12 mouse cellular contexts compared by ENCODE assay signal in the genomic region with DNA sequence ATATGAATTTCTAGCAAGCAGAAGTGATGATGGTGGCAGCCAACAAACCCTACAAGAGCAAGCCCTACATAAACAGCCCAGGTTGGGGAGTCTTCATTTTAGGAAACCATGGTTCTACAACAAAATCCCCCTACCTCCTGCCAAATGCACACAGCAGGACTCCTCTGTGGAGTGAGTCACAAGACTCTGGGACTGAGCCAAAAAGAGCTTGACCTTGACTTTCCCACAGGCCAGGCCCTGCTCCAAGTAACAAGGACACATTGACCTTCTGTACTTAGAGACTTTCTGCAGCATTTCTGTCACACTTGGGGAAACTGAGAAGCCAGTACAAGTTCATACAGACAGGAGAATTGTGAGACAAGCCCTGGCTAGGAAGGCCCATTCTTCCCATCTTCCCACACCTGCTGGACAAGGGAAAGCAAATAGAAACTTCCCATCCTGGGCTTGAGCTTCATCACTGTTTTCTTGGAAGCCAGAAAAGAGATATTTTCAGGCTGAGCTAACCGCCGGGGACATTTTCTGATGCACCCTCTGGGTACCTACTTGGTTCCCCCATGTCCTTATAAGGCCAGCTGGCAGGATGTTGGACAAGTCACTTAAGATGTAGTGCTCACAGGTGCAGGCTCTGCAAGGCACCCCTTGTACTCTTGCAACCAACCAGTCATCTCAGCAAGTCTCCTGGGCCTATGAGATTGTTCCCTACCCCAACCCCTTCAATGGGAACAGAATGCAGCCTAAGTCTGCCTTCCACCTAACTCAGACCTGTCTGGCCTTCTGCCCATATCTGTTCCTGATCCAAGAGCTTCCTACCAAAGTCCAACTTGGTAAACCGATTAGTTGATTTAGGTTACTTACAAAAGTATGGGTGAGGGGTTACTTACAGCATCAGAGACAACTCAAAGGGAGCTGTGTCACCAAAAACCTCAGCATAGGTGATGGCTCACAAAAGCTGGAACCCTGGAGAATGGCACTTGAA. TPM values are rescaled to one million over a fixed set of nuclear protein-coding genes. Genes with fewer than 3 reads are reported as not detected.
DNase-seq lines count a peak whose midpoint lies in the region; ATAC-seq and TF ChIP-seq lines count a peak whose summit lies in the region.
"Had no signal": no experiment of that assay in that cellular context is flagged by ENCODE, and none has a peak within 500 bp of the region (broad histone marks: within the 10 kb centered on the region; RNA-seq: fewer than 3 reads in every experiment).

No protein-coding gene starts in this region.

- no peak overlapping the region for H3K4me2 ChIP-seq in lung, postnatal 0 days (replicated peaks; ENCODE audit: low read depth, low read length)
- no peak overlapping the region for H3K4me2 ChIP-seq in heart, embryonic 11.5 days
- H3K4me2 ChIP-seq in myocyte (ENCODE audit: low read depth) = peak overlapping the region; percentile 24
- H3K4me2 ChIP-seq: hindbrain, embryonic 15.5 days; limb, embryonic 12.5 days had no signal

- H3K4me1 ChIP-seq in lung, postnatal 0 days (ENCODE audit: insufficient read depth, low read depth, low read length) = peaks cover 20% of the 10 kb centered on the region; the same call in 1 of the 2 replicates
- peaks cover 25% of the 10 kb centered on the region for H3K4me1 ChIP-seq in heart, embryonic 11.5 days (ENCODE audit: control insufficient read depth, insufficient read depth, low read length)

- TF ChIP-seq POLR2A in myocyte (IDR thresholded peaks at IDR 0.05; ENCODE audit: insufficient read length, low read depth) = no peak

- WGBS in lung, postnatal 0 days = 81% methylated on average over 3 of the region's 3 CpGs
- 88% methylated on average over 3 of the region's 3 CpGs for WGBS in heart, embryonic 11.5 days (ENCODE audit: insufficient replicate concordance)

- H3K79me2 ChIP-seq in myocyte (ENCODE audit: control insufficient read depth, insufficient read depth) = peaks cover 23% of the 10 kb centered on the region

- TF ChIP-seq CTCF in lung, postnatal 0 days (IDR thresholded peaks at IDR 0.05) = no peak

- H3K36me3 ChIP-seq in lung, postnatal 0 days (ENCODE audit: insufficient read depth, low read length) = no peaks in the 10 kb centered on the region
- H3K36me3 ChIP-seq in heart, embryonic 11.5 days (ENCODE audit: control insufficient read depth, insufficient read depth, low read length) = no peaks in the 10 kb centered on the region
- no peaks in the 10 kb centered on the region for H3K36me3 ChIP-seq in myocyte (ENCODE audit: control insufficient read depth, insufficient read depth)
- H3K36me3 ChIP-seq: hindbrain, embryonic 15.5 days; limb, embryonic 12.5 days had no signal

- peak; percentile 29 for DNase-seq in cerebellum, adult 11-12 months
- no peak for DNase-seq in cerebellum, postnatal 36 days
- DNase-seq in lung, postnatal 25 days (ENCODE audit: low spot score) = peak; percentile 55
- no peak for DNase-seq in lung, postnatal 0 days (ENCODE audit: low spot score)
- DNase-seq in left cerebral cortex, adult 11 months (ENCODE audit: low spot score) = no peak

- no peaks in the 10 kb centered on the region for H3K9me3 ChIP-seq in lung, postnatal 0 days (ENCODE audit: low read length)
- no peaks in the 10 kb centered on the region for H3K9me3 ChIP-seq in heart, embryonic 11.5 days (replicated peaks; ENCODE audit: control insufficient read depth, low read length)
- H3K9me3 ChIP-seq: hindbrain, embryonic 15.5 days; limb, embryonic 12.5 days; megakaryocyte, embryonic 14.5 days had no signal

- H3K27me3 ChIP-seq in lung, postnatal 0 days (replicated peaks; ENCODE audit: insufficient read depth, low read length) = no peaks in the 10 kb centered on the region
- no peaks in the 10 kb centered on the region for H3K27me3 ChIP-seq in heart, embryonic 11.5 days (ENCODE audit: control insufficient read depth, insufficient read depth, low read length)
- no peaks in the 10 kb centered on the region for H3K27me3 ChIP-seq in myocyte (ENCODE audit: control insufficient read depth, insufficient read depth, insufficient read length)
- H3K27me3 ChIP-seq: hindbrain, embryonic 15.5 days; limb, embryonic 12.5 days; megakaryocyte, embryonic 14.5 days had no signal

- no peak overlapping the region for H3ac ChIP-seq in myocyte (ENCODE audit: control insufficient read depth, insufficient read length)

- no peak for ATAC-seq in lung, postnatal 0 days
- no peak for ATAC-seq in heart, embryonic 11.5 days (replicated peaks; ENCODE audit: insufficient number of reproducible peaks, low FRiP score, low TSS enrichment)
- no peak for ATAC-seq in erythroid progenitor cell, adult 5-6 weeks (replicated peaks; ENCODE audit: low FRiP score, poor library complexity, severe bottlenecking)
- ATAC-seq: forebrain, embryonic 14.5 days had no signal

- no peak overlapping the region for H3K27ac ChIP-seq in lung, postnatal 0 days (ENCODE audit: low read length)
- H3K27ac ChIP-seq in heart, embryonic 11.5 days (ENCODE audit: low read depth, low read length) = 0 out of 2 replicates have a peak overlapping the region, but pooled peaks have one; percentile 22
- H3K27ac ChIP-seq: hindbrain, embryonic 15.5 days; limb, embryonic 12.5 days had no signal

- no peak for TF ChIP-seq EP300 in lung, postnatal 0 days (IDR thresholded peaks at IDR 0.05)

- no peak overlapping the region for H3K9ac ChIP-seq in lung, postnatal 0 days (replicated peaks; ENCODE audit: low read depth)
- H3K9ac ChIP-seq in heart, embryonic 11.5 days (ENCODE audit: low read depth, low read length) = no peak overlapping the region
- H3K9ac ChIP-seq: hindbrain, embryonic 15.5 days; limb, embryonic 12.5 days had no signal

- no peak overlapping the region for H3K4me3 ChIP-seq in lung, postnatal 0 days (ENCODE audit: low read depth, low read length)
- no peak overlapping the region for H3K4me3 ChIP-seq in heart, embryonic 11.5 days (ENCODE audit: low read depth, low read length)
- H3K4me3 ChIP-seq in myocyte = no peak overlapping the region
- H3K4me3 ChIP-seq: hindbrain, embryonic 15.5 days; limb, embryonic 12.5 days; megakaryocyte, embryonic 14.5 days had no signal

TF ChIP-seq in myocyte, 11 proteins besides CTCF, POLR2A, EP300 and RAD21:
- no peak for TF ChIP-seq TCF12 (IDR thresholded peaks at IDR 0.05; ENCODE audit: insufficient read depth, poor library complexity, severe bottlenecking)
- peak in 1 of 3 experiments; percentile 39 for TF ChIP-seq MYOD1 (IDR thresholded peaks at IDR 0.05; ENCODE audit: control insufficient read depth in 1 of 3, insufficient read length in 2 of 3, low read depth in 2 of 3)
- no peak for TF ChIP-seq E2F4 (IDR thresholded peaks at IDR 0.05; ENCODE audit: insufficient read depth)
- peak; percentile 43 for TF ChIP-seq SRF (IDR thresholded peaks at IDR 0.05; ENCODE audit: control insufficient read depth, insufficient read length, low read depth)
- no peak for TF ChIP-seq POLR2AphosphoS2 (IDR thresholded peaks at IDR 0.05; ENCODE audit: insufficient read length, low read depth)

RNA-seq across cellular contexts. Expression of gene Cd81, which starts 2.4 kb away (rescaled TPM):
- polyA plus RNA-seq in lung, postnatal 0 days (2015; fragmentation: Nextera tagmentation; extraction: Ambion mirVana) = 724 and 747 TPM in 2 replicates
- polyA plus RNA-seq in heart, embryonic 11.5 days (2014; fragmentation: Nextera tagmentation; extraction: Ambion mirVana) = 632 and 701 TPM in 2 replicates
- polyA plus RNA-seq in myocyte (2012; fragmentation: generic; extraction: Trizol) = 744 TPM
- total RNA-seq in erythroid progenitor cell, adult 5-6 weeks (2015; ENCODE audit: low replicate concordance) = 102 and 110 TPM in 2 replicates
- total RNA-seq in erythroid progenitor cell, adult 5-6 weeks (2017; ENCODE audit: low replicate concordance) = 92.2 and 202 TPM in 2 replicates

RNA-seq across cellular contexts. Expression of gene Tssc4, which starts 18.9 kb away (rescaled TPM):
- 52.3 and 54.5 TPM in 2 replicates for polyA plus RNA-seq in lung, postnatal 0 days (2015; fragmentation: Nextera tagmentation; extraction: Ambion mirVana)
- polyA plus RNA-seq in heart, embryonic 11.5 days (2014; fragmentation: Nextera tagmentation; extraction: Ambion mirVana) = 36.2 and 48.4 TPM in 2 replicates
- 78.6 TPM for polyA plus RNA-seq in myocyte (2012; fragmentation: generic; extraction: Trizol)
- 10.9 and 13.7 TPM in 2 replicates for total RNA-seq in erythroid progenitor cell, adult 5-6 weeks (2015; ENCODE audit: low replicate concordance)
- 6.2 and 21.0 TPM in 2 replicates for total RNA-seq in erythroid progenitor cell, adult 5-6 weeks (2017; ENCODE audit: low replicate concordance)

RNA-seq across cellular contexts. Expression of gene Trpm5, which starts 44.3 kb away (rescaled TPM):
- polyA plus RNA-seq in lung, postnatal 0 days (2015; fragmentation: Nextera tagmentation; extraction: Ambion mirVana) = 0.65 and 0.72 TPM in 2 replicates
- polyA plus RNA-seq in heart, embryonic 11.5 days (2014; fragmentation: Nextera tagmentation; extraction: Ambion mirVana) = 1.2 and 2.4 TPM in 2 replicates
- 6.9 TPM for polyA plus RNA-seq in myocyte (2012; fragmentation: generic; extraction: Trizol)
- total RNA-seq in erythroid progenitor cell, adult 5-6 weeks (2015; ENCODE audit: low replicate concordance) = not detected in 2 replicates
- total RNA-seq in erythroid progenitor cell, adult 5-6 weeks (2017; ENCODE audit: low replicate concordance) = not detected in 2 replicates

RNA-seq across cellular contexts. Expression of gene Tspan32, which starts 45.3 kb away (rescaled TPM):
- polyA plus RNA-seq in lung, postnatal 0 days (2015; fragmentation: Nextera tagmentation; extraction: Ambion mirVana) = 6.1 and 7.8 TPM in 2 replicates
- polyA plus RNA-seq in heart, embryonic 11.5 days (2014; fragmentation: Nextera tagmentation; extraction: Ambion mirVana) = 18.2 and 19.5 TPM in 2 replicates
- polyA plus RNA-seq in myocyte (2012; fragmentation: generic; extraction: Trizol) = 59.5 TPM
- 69.6 and 81.1 TPM in 2 replicates for total RNA-seq in erythroid progenitor cell, adult 5-6 weeks (2015; ENCODE audit: low replicate concordance)
- total RNA-seq in erythroid progenitor cell, adult 5-6 weeks (2017; ENCODE audit: low replicate concordance) = 47.7 and 48.9 TPM in 2 replicates

RNA-seq across cellular contexts. Expression of gene Kcnq1, which starts 56.0 kb away (rescaled TPM):
- 11.8 and 13.0 TPM in 2 replicates for polyA plus RNA-seq in lung, postnatal 0 days (2015; fragmentation: Nextera tagmentation; extraction: Ambion mirVana)
- polyA plus RNA-seq in heart, embryonic 11.5 days (2014; fragmentation: Nextera tagmentation; extraction: Ambion mirVana) = 9.2 and 12.1 TPM in 2 replicates
- polyA plus RNA-seq in myocyte (2012; fragmentation: generic; extraction: Trizol) = 0.12 TPM
- not detected in 2 replicates for total RNA-seq in erythroid progenitor cell, adult 5-6 weeks (2015; ENCODE audit: low replicate concordance)
- not detected in 2 replicates for total RNA-seq in erythroid progenitor cell, adult 5-6 weeks (2017; ENCODE audit: low replicate concordance)

Comparison
In these comparisons a context has a peak if more than half of its experiments do, and no peak if none do; other contexts are left out.
1. DNase-seq: peak in cerebellum, adult 11-12 months (single experiment) and lung, postnatal 25 days (single experiment); none in cerebellum, postnatal 36 days (0 of 2), lung, postnatal 0 days (single experiment) and left cerebral cortex, adult 11 months (single experiment).